Mouse (Mus musculus) cerebellum, adult 2 months (tissue): ENCODE data around the gene Afap1.

Source experiments
- CTCF ChIP-seq: fragments of 200-500 bp; IDR thresholded peaks from 2 replicates; pipeline ENCODE4 v1.5.1; 2011; ENCODE audit warnings: low read depth, mild to moderate bottlenecking, control low read depth, low read length, moderate library complexity, borderline replicate concordance; ENCODE audit not compliant: insufficient read depth
- POLR2A ChIP-seq: fragments of 200-500 bp; IDR thresholded peaks from 2 replicates; pipeline ENCODE4 v1.6.1; 2011; ENCODE audit warnings: low read length, control low read depth, borderline replicate concordance; ENCODE audit not compliant: insufficient read depth

GRCm38 (mm10) chr5:36006106-36006505 is 113.0 kb downstream of the Afap1 start:
- TF ChIP-seq CTCF (no peak), POLR2A (no peak)
